Mouse (Mus musculus) midbrain, postnatal 0 days (tissue): ENCODE data around the gene Paqr9. TPM values are rescaled to one million over a fixed set of nuclear protein-coding genes. Genes with fewer than 3 reads are reported as not detected.
A peak's percentile ranks its signal among the peaks of the same experiment; 100 is the strongest.

Experiments used
- ATAC-seq: fragments of 200-750 bp; cut with Nextera tagmentation; 2 replicates; pipeline ENCODE4 v1.8.0; 2017; ENCODE audit warnings: moderate number of reproducible peaks, mild to moderate bottlenecking, moderate TSS enrichment, moderate library complexity; ENCODE audit not compliant: low FRiP score
- DNase-seq: peaks from one replicate; pipeline ENCODE4 v3.0.0-alpha.2; 2015; ENCODE audit warnings: low spot score
- H3K27ac ChIP-seq: fragments of 300-500 bp; sonication (generic); 2 replicates; pipeline ENCODE4 v1.5.1; 2014; ENCODE audit warnings: low read depth, mild to moderate bottlenecking, low read length, mixed read lengths
- H3K27me3 ChIP-seq: fragments of 300-500 bp; sonication (generic); 2 replicates; pipeline ENCODE4 v1.6.1; 2014; ENCODE audit warnings: low read length, control low read depth, mixed read lengths; ENCODE audit not compliant: insufficient read depth
- H3K36me3 ChIP-seq: fragments of 300-500 bp; sonication (generic); 2 replicates; pipeline ENCODE4 v1.6.1; 2014; ENCODE audit warnings: low read length, control low read depth, mixed read lengths; ENCODE audit not compliant: insufficient read depth
- H3K4me1 ChIP-seq: fragments of 300-500 bp; sonication (generic); 2 replicates; pipeline ENCODE4 v1.6.1; 2014; ENCODE audit warnings: mild to moderate bottlenecking, control low read depth, antibody characterized with exemption, low read length, mixed read lengths; ENCODE audit not compliant: insufficient read depth
- H3K4me2 ChIP-seq: fragments of 300-500 bp; sonication (generic); 2 replicates; pipeline ENCODE4 v1.6.1; 2014; ENCODE audit warnings: low read depth, mild to moderate bottlenecking, low read length, mixed read lengths; ENCODE audit not compliant: poor library complexity, severe bottlenecking
- H3K4me3 ChIP-seq: fragments of 300-500 bp; sonication (generic); 2 replicates; pipeline ENCODE4 v1.5.1; 2014; ENCODE audit warnings: low read depth, mild to moderate bottlenecking, low read length, moderate library complexity
- H3K9ac ChIP-seq: fragments of 300-500 bp; sonication (generic); replicated peaks from 2 replicates; pipeline ENCODE4 v1.6.1; 2014; ENCODE audit warnings: mild to moderate bottlenecking, low read length, moderate library complexity, mixed read lengths; ENCODE audit not compliant: poor library complexity, severe bottlenecking
- H3K9me3 ChIP-seq: fragments of 300-500 bp; sonication (generic); 2 replicates; pipeline ENCODE4 v1.6.1; 2016; ENCODE audit warnings: low read length, control low read depth
- CTCF ChIP-seq: IDR thresholded peaks from 2 replicates; pipeline ENCODE4 v1.5.1; 2016; ENCODE audit warnings: antibody characterized with exemption, mild to moderate bottlenecking
- WGBS: fragments of 180-500 bp; shearing (Covaris S2); extraction: QIAGEN DNeasy Blood & Tissue Kit; methylation state at CpG from one replicate; pipeline ENCODE4 v1.1.7; 2014; 5-methylcytosine and 5-hydroxymethylcytosine counted together
- polyA plus RNA-seq: library from polyadenylated mRNA; unstranded; fragments of >200 nt; fragmentation: Nextera tagmentation; extraction: Ambion mirVana; gene quantifications from 2 replicates; pipeline ENCODE4 v1.2.1, GENCODE M21; 2015
- total RNA-seq: library from RNA; depleted of rRNA; stranded (reverse); fragments of >200 nt; gene quantifications from 2 replicates; pipeline ENCODE4 v1.2.3, GENCODE M21; 2014

Paqr9 gene
- total and polyA plus RNA-seq, 2 experiments from 2014 or later = 6.5 to 29.5 TPM

DNA sequence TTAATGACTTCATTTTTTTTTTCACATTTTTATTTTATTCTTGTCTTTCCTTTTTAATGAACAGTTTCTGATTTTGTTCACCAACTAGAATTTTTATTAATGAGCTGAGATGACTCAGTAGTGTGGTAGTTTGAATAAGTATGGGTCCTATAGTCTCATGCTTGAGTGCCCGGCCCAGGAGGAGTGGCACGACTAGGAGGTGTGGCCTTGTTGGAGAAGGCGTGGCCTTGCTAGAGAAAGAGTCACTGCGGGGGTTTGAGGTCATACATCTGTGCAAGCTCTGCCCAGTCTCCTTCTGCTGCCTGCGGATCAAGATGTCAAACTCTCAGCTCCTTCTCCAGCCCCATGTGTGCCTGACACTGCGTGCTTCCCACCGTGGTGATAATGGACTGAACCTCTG lies 28.6 kb downstream of the Paqr9 start:
- Histone ChIP-seq H3K27me3 (no peaks in the 10 kb centered on the region), H3K27ac (no peak overlapping the region), H3K4me1 (no peaks in the 10 kb centered on the region), H3K9me3 (no peaks in the 10 kb centered on the region), H3K4me2 (no peak overlapping the region), H3K9ac (no peak overlapping the region), H3K4me3 (no peak overlapping the region), H3K36me3 (no peaks in the 10 kb centered on the region)
- 87% methylated on average over 7 of the region's 7 CpGs for WGBS
- TF ChIP-seq CTCF = no peak
- ATAC-seq (no peak), DNase-seq (no peak)

GRCm38 (mm10) chr9:95594291-95594690 lies 34.8 kb downstream of the Paqr9 start:
- ATAC-seq (no peak), DNase-seq (no peak)
- no peak overlapping the region for H3K27ac ChIP-seq
- no peak overlapping the region for H3K9ac ChIP-seq
- H3K4me1 ChIP-seq = no peaks in the 10 kb centered on the region
- H3K27me3 ChIP-seq = no peaks in the 10 kb centered on the region
- H3K36me3 ChIP-seq = no peaks in the 10 kb centered on the region
- no peak for TF ChIP-seq CTCF
- H3K4me3 ChIP-seq = no peak overlapping the region
- H3K9me3 ChIP-seq = no peaks in the 10 kb centered on the region
- 83% methylated on average over 4 of the region's 4 CpGs for WGBS
- no peak overlapping the region for H3K4me2 ChIP-seq

DNA sequence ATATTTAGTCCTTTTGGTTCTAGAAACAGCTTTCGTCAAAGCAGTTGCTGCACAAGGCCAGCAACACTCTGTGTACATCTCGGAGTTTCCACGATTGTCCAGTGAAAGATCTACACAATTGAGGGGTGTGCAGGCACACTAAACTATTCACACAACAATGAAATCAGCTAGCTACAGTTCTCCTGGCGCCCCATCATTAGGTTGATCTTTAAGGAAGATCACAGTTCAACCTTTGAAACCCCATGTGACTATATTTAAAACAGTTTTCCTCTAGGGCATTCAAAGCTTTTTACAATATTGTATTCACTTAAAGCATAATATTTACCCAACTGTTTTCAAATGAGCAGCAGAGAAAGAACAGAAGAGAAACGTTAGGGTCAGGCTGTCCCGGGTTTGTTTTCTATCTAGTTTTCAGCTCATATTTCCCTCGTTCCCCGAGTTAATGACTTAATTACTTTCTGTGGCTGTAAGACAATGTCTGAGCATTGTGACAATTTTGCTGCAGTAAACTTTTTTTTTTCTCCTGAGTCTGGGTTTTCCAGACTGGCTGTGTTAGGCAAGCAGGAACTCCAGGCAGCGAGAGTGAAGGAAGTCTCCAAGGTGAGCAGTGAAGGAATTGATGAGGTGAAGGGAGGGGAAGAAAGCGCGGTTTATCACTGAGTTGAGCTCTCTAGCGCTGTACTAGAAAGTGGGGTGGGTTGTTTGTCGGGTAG lies 38.2 kb downstream of the Paqr9 start:
- TF ChIP-seq CTCF = no peak
- Histone ChIP-seq H3K4me3 (no peak overlapping the region), H3K9me3 (no peaks in the 10 kb centered on the region), H3K27me3 (no peaks in the 10 kb centered on the region), H3K4me2 (peak overlapping the region; percentile 23), H3K27ac (no peak overlapping the region), H3K36me3 (no peaks in the 10 kb centered on the region), H3K4me1 (no peaks in the 10 kb centered on the region), H3K9ac (no peak overlapping the region)
- WGBS = 57% methylated on average over 13 of the region's 13 CpGs
- ATAC-seq (no peak), DNase-seq (no peak)

DNA sequence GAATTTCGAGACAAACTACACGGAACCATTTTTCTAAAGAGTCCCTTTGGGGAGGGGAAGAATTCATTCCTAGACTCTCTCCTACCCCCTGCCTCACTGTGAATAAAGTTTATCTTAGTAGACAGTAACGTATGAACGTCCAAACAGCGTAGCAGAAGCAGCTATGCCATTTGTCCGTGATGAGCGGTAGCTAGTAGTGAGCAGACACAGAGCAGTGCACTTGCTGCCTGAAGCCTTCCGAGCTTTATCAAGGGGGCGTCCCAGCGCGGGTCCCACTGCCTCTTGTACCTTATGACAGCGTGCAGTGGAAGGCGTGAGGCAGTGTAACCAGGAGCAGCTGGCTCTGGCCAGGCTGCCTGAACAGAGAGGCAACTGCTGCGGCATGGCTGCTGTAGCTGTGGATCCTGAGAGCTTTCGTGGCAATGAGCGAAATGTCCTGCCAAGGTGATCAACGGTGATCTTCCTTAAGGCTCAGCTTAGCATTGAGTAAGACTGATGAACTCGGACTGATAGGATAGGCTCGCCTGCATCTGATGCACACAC lies 38.8 kb downstream of the Paqr9 start:
- H3K27ac ChIP-seq = no peak overlapping the region
- H3K4me1 ChIP-seq = no peaks in the 10 kb centered on the region
- H3K9ac ChIP-seq = no peak overlapping the region

GRCm38 (mm10) chr9:95599399-95599798 lies 39.9 kb downstream of the Paqr9 start:
- H3K9me3 ChIP-seq = no peaks in the 10 kb centered on the region
- H3K4me3 ChIP-seq = no peak overlapping the region
- H3K27me3 ChIP-seq = no peaks in the 10 kb centered on the region
- no peak for TF ChIP-seq CTCF
- WGBS = 87% methylated on average over 4 of the region's 4 CpGs
- no peak for ATAC-seq
- DNase-seq = no peak
- no peak overlapping the region for H3K27ac ChIP-seq
- no peak overlapping the region for H3K9ac ChIP-seq
- no peaks in the 10 kb centered on the region for H3K36me3 ChIP-seq
- H3K4me2 ChIP-seq = no peak overlapping the region
- H3K4me1 ChIP-seq = no peaks in the 10 kb centered on the region

More for the DNA sequence above, 38.8 kb downstream of the Paqr9 start:
- no peak for TF ChIP-seq CTCF
- ATAC-seq (no peak), DNase-seq (no peak)
- H3K27me3 ChIP-seq = no peaks in the 10 kb centered on the region
- 62% methylated on average over 19 of the region's 19 CpGs for WGBS
- H3K9me3 ChIP-seq = no peaks in the 10 kb centered on the region
- no peaks in the 10 kb centered on the region for H3K36me3 ChIP-seq
- H3K4me2 ChIP-seq = peak overlapping the region; percentile 23
- no peak overlapping the region for H3K4me3 ChIP-seq

- Histone ChIP-seq H3K4me1 (no peaks in the 10 kb centered on the region), H3K36me3 (no peaks in the 10 kb centered on the region), H3K4me2 (no peak overlapping the region), H3K9ac (no peak overlapping the region), H3K9me3 (no peaks in the 10 kb centered on the region), H3K27me3 (no peaks in the 10 kb centered on the region), H3K4me3 (no peak overlapping the region), H3K27ac (no peak overlapping the region)
- 84% methylated on average over 3 of the region's 3 CpGs for WGBS
- DNase-seq (no peak), ATAC-seq (no peak)
- TF ChIP-seq CTCF = no peak
Observed at GRCm38 (mm10) chr9:95602849-95603248, 43.4 kb downstream of the Paqr9 start.
